Mouse (Mus musculus): ENCODE measurements around the gene Rhox4b.
"Not testable (repeated sequence)": the region's sequence is repeated elsewhere in the genome, so short reads cannot be mapped to it uniquely, and the experiment has no call there.

Gene Rhox4b

GRCm38 (mm10) chrX:37432194-37432593, at the start of gene Rhox4b:
Rhox4b (plus strand) TSS chrX:37432494.
- DNase-seq = not testable (repeated sequence)

GRCm38 (mm10) chrX:37390548-37390947, 41.7 kb upstream of the Rhox4b start, which contains the start of gene Rhox4a2:
Rhox4a2 (plus strand) TSS chrX:37390848.
- DNase-seq = not testable (repeated sequence)

GRCm38 (mm10) chrX:37411767-37412166, 20.5 kb upstream of the Rhox4b start, which contains the start of gene Rhox2b:
Rhox2b (plus strand) TSS chrX:37412067.
- not testable (repeated sequence) for DNase-seq

- DNase-seq = not testable (repeated sequence)
Measured at GRCm38 (mm10) chrX:37453380-37453779, 21.1 kb downstream of the Rhox4b start, which contains the start of gene Rhox2c. Rhox2c (plus strand) TSS chrX:37453680.

GRCm38 (mm10) chrX:37458285-37458684, 26.0 kb downstream of the Rhox4b start, which contains the start of gene Rhox3c:
Rhox3c (plus strand) TSS chrX:37458585.
- not testable (repeated sequence) for DNase-seq

GRCm38 (mm10) chrX:37480037-37480436, 47.7 kb downstream of the Rhox4b start, which contains the start of gene Rhox4c:
Rhox4c (plus strand) TSS chrX:37480337.
- DNase-seq = not testable (repeated sequence)

Data from cerebellum, adult 18-20 months (tissue).